Mouse (Mus musculus) thymus, adult 2 months (tissue): ENCODE results near the gene Fnip2.

Experiments
- CTCF ChIP-seq: fragments of 200-500 bp; IDR thresholded peaks from 2 replicates; pipeline ENCODE4 v1.5.1; 2012; ENCODE audit warnings: mild to moderate bottlenecking, control low read depth, low read length, moderate library complexity, borderline replicate concordance; ENCODE audit not compliant: control insufficient read depth, poor library complexity, insufficient read depth; ENCODE audit errors: extremely low read depth
- POLR2A ChIP-seq: fragments of 200-500 bp; IDR thresholded peaks from 2 replicates; pipeline ENCODE4 v1.6.1; 2012; ENCODE audit warnings: mild to moderate bottlenecking, low read length, control low read depth, moderate library complexity; ENCODE audit not compliant: control insufficient read depth, poor library complexity, insufficient read depth; ENCODE audit errors: extremely low read depth

GRCm38 (mm10) chr3:79472362-79472761, 95.2 kb downstream of the Fnip2 start:
- TF ChIP-seq CTCF (no peak), POLR2A (no peak)
